In the genomic region with DNA sequence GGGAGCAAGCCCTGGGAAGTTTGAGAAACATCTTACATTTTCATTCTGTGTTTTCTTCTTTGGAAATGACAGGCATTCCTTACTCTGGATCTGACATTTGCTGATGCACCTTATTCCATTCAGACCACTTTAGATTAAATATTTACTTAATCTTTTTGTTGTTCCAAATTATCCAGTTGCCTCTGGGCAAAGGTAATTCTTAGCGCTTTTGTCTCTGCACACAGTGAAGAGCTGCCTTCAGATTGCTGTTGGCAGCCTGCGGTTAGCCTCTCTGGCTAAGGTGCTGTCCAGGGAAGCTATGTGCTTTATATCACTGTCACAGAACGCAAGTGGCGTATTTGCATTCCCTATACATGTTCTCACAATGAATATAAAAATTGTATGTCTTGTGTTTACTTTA, we compare ENCODE assay signal across 18 mouse cellular contexts.
"Had no signal": no experiment of that assay in that cellular context is flagged by ENCODE, and none has a peak within 500 bp of the region (broad histone marks: within the 10 kb centered on the region; RNA-seq: fewer than 3 reads in every experiment).

No protein-coding gene starts in this region.

- H3K9ac ChIP-seq: liver, embryonic 13.5 days; midbrain, embryonic 12.5 days; midbrain, embryonic 15.5 days; neural tube, embryonic 12.5 days; neural tube, embryonic 15.5 days had no signal

- H3K4me2 ChIP-seq: liver, embryonic 13.5 days; midbrain, embryonic 12.5 days; midbrain, embryonic 15.5 days; neural tube, embryonic 12.5 days; neural tube, embryonic 15.5 days had no signal

- H3K4me3 ChIP-seq: left cerebral cortex, adult 2 months; liver, embryonic 13.5 days; midbrain, embryonic 12.5 days; midbrain, embryonic 15.5 days; neural tube, embryonic 12.5 days; neural tube, embryonic 15.5 days had no signal

- H3K9me3 ChIP-seq: liver, embryonic 13.5 days; midbrain, embryonic 12.5 days; midbrain, embryonic 15.5 days; neural tube, embryonic 12.5 days; neural tube, embryonic 15.5 days had no signal

- H3K27me3 ChIP-seq: liver, embryonic 13.5 days; midbrain, embryonic 12.5 days; midbrain, embryonic 15.5 days; neural tube, embryonic 12.5 days; neural tube, embryonic 15.5 days had no signal

- H3K36me3 ChIP-seq: midbrain, embryonic 12.5 days; midbrain, embryonic 15.5 days; neural tube, embryonic 12.5 days; neural tube, embryonic 15.5 days had no signal

- H3K4me1 ChIP-seq: liver, embryonic 13.5 days; midbrain, embryonic 12.5 days; midbrain, embryonic 15.5 days; neural tube, embryonic 12.5 days; neural tube, embryonic 15.5 days had no signal

- ATAC-seq: intestine, postnatal 0 days; midbrain, embryonic 15.5 days had no signal

- H3K27ac ChIP-seq: left cerebral cortex, adult 2 months; liver, embryonic 13.5 days; midbrain, embryonic 12.5 days; midbrain, embryonic 15.5 days; neural tube, embryonic 12.5 days; neural tube, embryonic 15.5 days; stomach, postnatal 0 days had no signal

- DNase-seq: layer of hippocampus, postnatal 36 days; liver, embryonic 13.5 days; lung, adult 2 months; lung, postnatal 14 days; lung, postnatal 4 days; right cerebral cortex, adult 18-20 months; right cerebral cortex, postnatal 14 days; right cerebral cortex, postnatal 4 days; thymus, adult 2 months; thymus, postnatal 14 days; thymus, postnatal 4 days had no signal
